Mouse (Mus musculus) embryonic facial prominence, embryonic 15.5 days (tissue): ENCODE results near the gene Bpifa6. TPM values are rescaled to one million over a fixed set of nuclear protein-coding genes. Genes with fewer than 3 reads are reported as not detected.

Experiments
- ATAC-seq: fragments of 200-750 bp; cut with Nextera tagmentation; 2 replicates; pipeline ENCODE4 v1.8.0; 2017; ENCODE audit warnings: low read depth, moderate TSS enrichment; ENCODE audit not compliant: insufficient number of reproducible peaks, low FRiP score, low TSS enrichment
- H3K27ac ChIP-seq: fragments of 300-500 bp; sonication (generic); replicated peaks from 2 replicates; pipeline ENCODE4 v1.5.1; 2015; ENCODE audit warnings: mild to moderate bottlenecking, inconsistent platforms
- H3K27me3 ChIP-seq: fragments of 300-500 bp; sonication (generic); 2 replicates; pipeline ENCODE4 v1.6.1; 2015; ENCODE audit warnings: inconsistent platforms
- H3K36me3 ChIP-seq: fragments of 300-500 bp; sonication (generic); 2 replicates; pipeline ENCODE4 v1.6.1; 2015; ENCODE audit warnings: mild to moderate bottlenecking, inconsistent platforms
- H3K4me1 ChIP-seq: fragments of 300-500 bp; sonication (generic); 2 replicates; pipeline ENCODE4 v1.6.1; 2015; ENCODE audit warnings: inconsistent platforms
- H3K4me2 ChIP-seq: fragments of 300-500 bp; sonication (generic); replicated peaks from 2 replicates; pipeline ENCODE4 v1.6.1; 2015; ENCODE audit warnings: mild to moderate bottlenecking, inconsistent platforms
- H3K4me3 ChIP-seq: fragments of 300-500 bp; sonication (generic); replicated peaks from 2 replicates; pipeline ENCODE4 v1.5.1; 2015; ENCODE audit warnings: mild to moderate bottlenecking, inconsistent platforms
- H3K9ac ChIP-seq: fragments of 300-500 bp; sonication (generic); 2 replicates; pipeline ENCODE4 v1.6.1; 2015; ENCODE audit warnings: inconsistent platforms
- H3K9me3 ChIP-seq: fragments of 300-500 bp; sonication (generic); replicated peaks from 2 replicates; pipeline ENCODE4 v1.6.1; 2016; ENCODE audit warnings: inconsistent platforms
- WGBS: fragments of 180-500 bp; shearing (Covaris S2); methylation state at CpG from one replicate; pipeline ENCODE4 v1.1.7; 2015; 5-methylcytosine and 5-hydroxymethylcytosine counted together
- polyA plus RNA-seq: library from polyadenylated mRNA; unstranded; fragments of >200 nt; fragmentation: Nextera tagmentation; extraction: Ambion mirVana; gene quantifications from 2 replicates; pipeline ENCODE4 v1.2.1, GENCODE M21; 2015

Bpifa6 gene
- polyA plus RNA-seq, 1 experiment from 2014 or later, result not detected

DNA sequence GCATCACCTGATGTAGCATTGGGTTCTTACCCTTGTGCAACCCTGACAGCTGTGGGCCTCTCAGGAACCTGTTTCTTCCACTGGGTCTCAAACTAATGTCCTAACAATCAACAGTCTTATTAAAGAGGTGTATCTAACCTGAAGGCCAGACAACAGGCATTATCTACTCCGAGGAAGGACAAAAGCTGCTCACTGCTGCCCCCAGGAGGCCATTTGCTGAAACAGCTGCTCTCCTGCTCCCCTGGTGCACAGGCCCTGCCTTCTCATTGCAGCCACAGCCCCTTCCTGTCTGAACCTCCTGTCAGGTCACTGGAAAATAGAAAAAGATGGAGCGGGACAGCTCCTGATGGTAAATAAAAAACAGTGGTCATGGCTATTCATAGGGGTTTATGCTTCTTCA is 64.2 kb downstream of the Bpifa6 start:
- H3K9ac ChIP-seq, result no peak overlapping the region
- no peaks in the 10 kb centered on the region for H3K4me1 ChIP-seq
- ATAC-seq, result no peak
- H3K4me2 ChIP-seq, result no peak overlapping the region
- H3K4me3 ChIP-seq, result no peak overlapping the region
- H3K27ac ChIP-seq, result no peak overlapping the region
- no peaks in the 10 kb centered on the region for H3K9me3 ChIP-seq
- 57% methylated on average over 2 of the region's 2 CpGs for WGBS
- no peaks in the 10 kb centered on the region for H3K36me3 ChIP-seq
- no peaks in the 10 kb centered on the region for H3K27me3 ChIP-seq

DNA sequence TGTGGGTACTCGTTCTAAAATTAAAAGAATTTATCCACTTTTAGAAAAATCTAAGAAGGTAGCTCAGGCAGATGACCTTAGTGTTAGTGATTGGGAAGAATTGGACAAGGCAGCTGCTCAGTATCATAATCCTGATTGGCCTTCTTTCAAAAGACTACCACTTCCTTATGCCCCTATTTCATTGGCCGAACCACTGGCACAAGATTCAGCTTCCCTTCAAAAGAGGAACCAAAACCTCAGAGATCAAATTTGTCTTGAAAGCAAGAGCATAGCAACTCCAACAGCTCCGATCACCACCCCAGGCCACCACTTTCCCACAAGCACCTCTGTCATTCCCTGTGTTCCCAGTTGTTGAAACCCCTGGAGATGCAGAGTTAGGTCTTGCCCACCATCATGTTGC is 70.0 kb downstream of the Bpifa6 start:
- Histone ChIP-seq H3K27ac (no peak overlapping the region), H3K9ac (no peak overlapping the region), H3K27me3 (no peaks in the 10 kb centered on the region), H3K4me2 (no peak overlapping the region), H3K9me3 (no peaks in the 10 kb centered on the region), H3K4me3 (no peak overlapping the region), H3K4me1 (no peaks in the 10 kb centered on the region), H3K36me3 (no peaks in the 10 kb centered on the region)
- WGBS, result 77% methylated on average over 3 of the region's 3 CpGs
- no peak for ATAC-seq

Other genes starting within 250 kb of the Bpifa6 start
- 200 and 207 TPM in 2 replicates for gene Mapre1, start 233.7 kb upstream of the Bpifa6 start, polyA plus RNA-seq
- not detected in 2 replicates for gene Efcab8, start 195.0 kb upstream of the Bpifa6 start, polyA plus RNA-seq
- not detected in 2 replicates for gene Sun5, start 103.9 kb upstream of the Bpifa6 start, polyA plus RNA-seq
- not detected in 2 replicates for gene Bpifb2, start 99.9 kb upstream of the Bpifa6 start, polyA plus RNA-seq
- not detected in 2 replicates for gene Bpifb6, start 74.6 kb upstream of the Bpifa6 start, polyA plus RNA-seq
- gene Bpifb3, start 56.7 kb upstream of the Bpifa6 start, polyA plus RNA-seq, result 0.21 and 0.34 TPM in 2 replicates
- not detected in 2 replicates for gene Bpifb4, start 36.7 kb upstream of the Bpifa6 start, polyA plus RNA-seq
- gene Bpifa2, start 33.3 kb downstream of the Bpifa6 start, polyA plus RNA-seq, result 0.46 TPM in 1 of 2 replicates, not detected in the other
- not detected in 2 replicates for gene Bpifa3, start 155.4 kb downstream of the Bpifa6 start, polyA plus RNA-seq
- gene Bpifa1, start 167.9 kb downstream of the Bpifa6 start, polyA plus RNA-seq, result 209 and 581 TPM in 2 replicates
- gene Bpifa5, start 187.7 kb downstream of the Bpifa6 start, polyA plus RNA-seq, result not detected in 2 replicates
- gene Bpifb1, start 215.9 kb downstream of the Bpifa6 start, polyA plus RNA-seq, result 0.18 and 0.43 TPM in 2 replicates
- gene Bpifb5, start 248.8 kb downstream of the Bpifa6 start, polyA plus RNA-seq, result 0.96 and 1.2 TPM in 2 replicates